Mouse (Mus musculus) hindbrain, embryonic 12.5 days (tissue): ENCODE measurements around the gene Cacng2. TPM values are rescaled to one million over a fixed set of nuclear protein-coding genes. Genes with fewer than 3 reads are reported as not detected.

Experiments used
- ATAC-seq: fragments of 200-750 bp; cut with Nextera tagmentation; 2 replicates; pipeline ENCODE4 v1.8.0; 2017; ENCODE audit warnings: moderate TSS enrichment; ENCODE audit not compliant: low FRiP score
- H3K27ac ChIP-seq: fragments of 300-500 bp; sonication (generic); 2 replicates; pipeline ENCODE4 v1.5.1; 2016; ENCODE audit warnings: mild to moderate bottlenecking
- H3K27me3 ChIP-seq: fragments of 300-500 bp; sonication (generic); 2 replicates; pipeline ENCODE4 v1.6.1; 2016; ENCODE audit warnings: mild to moderate bottlenecking
- H3K36me3 ChIP-seq: fragments of 300-500 bp; sonication (generic); 2 replicates; pipeline ENCODE4 v1.6.1; 2016; ENCODE audit warnings: mild to moderate bottlenecking
- H3K4me1 ChIP-seq: fragments of 300-500 bp; sonication (generic); 2 replicates; pipeline ENCODE4 v1.6.1; 2016
- H3K4me2 ChIP-seq: fragments of 300-500 bp; sonication (generic); replicated peaks from 2 replicates; pipeline ENCODE4 v1.6.1; 2016; ENCODE audit warnings: mild to moderate bottlenecking
- H3K4me3 ChIP-seq: fragments of 300-500 bp; sonication (generic); 2 replicates; pipeline ENCODE4 v1.5.1; 2016; ENCODE audit warnings: mild to moderate bottlenecking
- H3K9ac ChIP-seq: fragments of 300-500 bp; sonication (generic); 2 replicates; pipeline ENCODE4 v1.6.1; 2016; ENCODE audit warnings: mild to moderate bottlenecking, moderate library complexity
- H3K9me3 ChIP-seq: fragments of 300-500 bp; sonication (generic); replicated peaks from 2 replicates; pipeline ENCODE4 v1.6.1; 2016; ENCODE audit warnings: mild to moderate bottlenecking
- WGBS: fragments of 180-500 bp; shearing (Covaris S2); methylation state at CpG from one replicate; pipeline ENCODE4 v1.1.7; 2016; 5-methylcytosine and 5-hydroxymethylcytosine counted together
- polyA plus RNA-seq: library from polyadenylated mRNA; unstranded; fragments of >200 nt; fragmentation: Nextera tagmentation; extraction: Ambion mirVana; gene quantifications from 2 replicates; pipeline ENCODE4 v1.2.1, GENCODE M21; 2016

The Cacng2 gene
- polyA plus RNA-seq, 1 experiment from 2014 or later, result 4.2 TPM

GRCm38 (mm10) chr15:78134606-78135005, 14.8 kb upstream of the Cacng2 start:
- WGBS, result 29% methylated on average over 6 of the region's 6 CpGs
- Histone ChIP-seq H3K4me2 (no peak overlapping the region), H3K9me3 (no peaks in the 10 kb centered on the region), H3K27ac (no peak overlapping the region), H3K27me3 (peaks cover 6% of the 10 kb centered on the region; the same call in 1 of the 2 replicates), H3K4me3 (no peak overlapping the region), H3K36me3 (no peaks in the 10 kb centered on the region), H3K9ac (no peak overlapping the region), H3K4me1 (peaks cover 12% of the 10 kb centered on the region; the same call in 1 of the 2 replicates)
- no peak for ATAC-seq

DNA sequence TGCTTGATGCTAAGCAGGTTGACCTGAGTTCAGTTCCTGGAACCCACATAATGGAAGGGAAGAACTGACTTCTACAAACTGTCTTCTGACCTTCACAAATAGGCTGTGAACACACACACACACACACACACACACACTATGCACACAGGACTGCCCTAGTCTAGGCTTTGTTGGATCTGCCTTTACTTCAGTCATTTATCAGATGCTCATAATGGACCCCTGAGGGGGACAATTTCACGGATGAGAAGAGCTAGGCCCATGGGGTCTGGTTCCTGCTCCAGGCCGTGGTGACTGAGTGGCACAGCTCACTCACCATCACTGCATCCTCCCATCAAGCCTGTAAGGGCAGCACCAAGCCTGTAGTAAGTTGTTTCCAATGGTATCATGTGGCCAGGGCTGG, 13.6 kb upstream of the Cacng2 start:
- 31% methylated on average over 2 of the region's 2 CpGs for WGBS

DNA sequence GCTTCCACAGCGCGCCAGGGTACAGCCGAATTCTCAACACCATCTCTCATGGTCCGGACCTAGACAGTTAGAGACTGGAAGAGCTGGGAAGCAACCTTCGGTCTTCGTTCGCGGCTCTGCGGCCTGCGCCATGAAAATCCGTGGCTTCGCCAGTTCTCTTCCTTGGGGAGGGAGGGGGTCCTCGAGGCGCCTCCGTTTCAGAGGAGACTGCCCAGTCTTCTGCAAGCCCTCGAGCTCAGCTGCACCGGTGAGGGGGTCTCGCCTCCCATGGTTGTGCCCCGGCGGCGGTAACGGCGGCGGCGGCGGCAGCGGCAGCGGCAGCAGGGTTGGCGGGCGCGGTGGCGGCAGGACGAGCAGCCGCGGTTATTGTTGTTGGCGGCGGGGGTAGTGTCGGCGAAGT, 580 bp downstream of the Cacng2 start:
- Histone ChIP-seq H3K4me1 (peaks cover 23% of the 10 kb centered on the region), H3K4me2 (peak overlapping the region; percentile 50), H3K4me3 (peak overlapping the region; percentile 55), H3K36me3 (no peaks in the 10 kb centered on the region), H3K9me3 (no peaks in the 10 kb centered on the region), H3K27me3 (peaks cover 16% of the 10 kb centered on the region), H3K9ac (peak overlapping the region; percentile 75), H3K27ac (peak overlapping the region; percentile 82)
- peak; percentile 41; the same call in 1 of the 2 replicates for ATAC-seq
- WGBS, result 5% methylated on average over 39 of the region's 39 CpGs

More for the DNA sequence above, 13.6 kb upstream of the Cacng2 start:
- Histone ChIP-seq H3K4me3 (no peak overlapping the region), H3K9ac (no peak overlapping the region), H3K9me3 (no peaks in the 10 kb centered on the region), H3K4me1 (peaks cover 12% of the 10 kb centered on the region; the same call in 1 of the 2 replicates), H3K27ac (peak overlapping the region; percentile 48; the same call in 1 of the 2 replicates), H3K27me3 (0 out of 2 replicates have a peak, but pooled peaks cover 6% of the 10 kb centered on the region), H3K36me3 (no peaks in the 10 kb centered on the region), H3K4me2 (no peak overlapping the region)
- ATAC-seq, result 0 out of 2 replicates have a peak, but pooled peaks have one; percentile 38

- no peaks in the 10 kb centered on the region for H3K9me3 ChIP-seq
- no peak for ATAC-seq
- H3K27me3 ChIP-seq, result peaks cover 16% of the 10 kb centered on the region
- H3K9ac ChIP-seq, result peak overlapping the region; percentile 75; the same call in 1 of the 2 replicates
- H3K36me3 ChIP-seq, result no peaks in the 10 kb centered on the region
- H3K4me2 ChIP-seq, result peak overlapping the region; percentile 50
- peak overlapping the region; percentile 55 for H3K4me3 ChIP-seq
- WGBS, result 59% methylated on average over 15 of the region's 18 CpGs
- no peak overlapping the region; the same call in 1 of the 2 replicates for H3K27ac ChIP-seq
- H3K4me1 ChIP-seq, result peaks cover 23% of the 10 kb centered on the region
These were observed 1.4 kb downstream of the Cacng2 start for GRCm38 (mm10) chr15:78118275-78118995.

GRCm38 (mm10) chr15:78117731-78118130, 2.1 kb downstream of the Cacng2 start:
- H3K36me3 ChIP-seq, result no peaks in the 10 kb centered on the region
- no peak; the same call in 1 of the 2 replicates for ATAC-seq
- H3K9me3 ChIP-seq, result no peaks in the 10 kb centered on the region
- H3K27ac ChIP-seq, result peak overlapping the region; percentile 44; the same call in 1 of the 2 replicates
- 87% methylated on average over 16 of the region's 16 CpGs for WGBS
- H3K4me3 ChIP-seq, result peak overlapping the region; percentile 55
- H3K4me2 ChIP-seq, result peak overlapping the region; percentile 50
- H3K9ac ChIP-seq, result no peak overlapping the region
- peaks cover 16% of the 10 kb centered on the region for H3K27me3 ChIP-seq
- H3K4me1 ChIP-seq, result peaks cover 23% of the 10 kb centered on the region

DNA sequence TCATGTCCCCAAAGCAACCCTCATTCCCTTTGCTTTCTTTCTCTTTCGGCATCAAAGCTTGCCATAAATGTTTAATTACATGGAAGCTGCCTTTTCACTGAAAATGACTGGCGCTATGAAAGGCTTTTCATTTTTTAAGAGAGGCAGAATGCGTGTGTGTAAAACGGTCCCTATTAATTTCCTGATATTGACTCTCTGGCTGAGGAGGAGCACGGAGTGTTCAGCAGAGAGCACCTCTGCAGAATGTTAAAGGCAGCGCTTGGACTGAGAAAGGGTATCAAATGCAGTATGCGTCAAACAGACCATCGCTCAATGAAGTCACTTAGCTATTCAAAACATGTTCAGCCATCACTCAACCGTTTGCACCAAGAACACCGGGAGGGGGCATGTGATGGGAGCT, 2.9 kb downstream of the Cacng2 start:
- Histone ChIP-seq H3K4me2 (peak overlapping the region; percentile 50), H3K27ac (peak overlapping the region; percentile 52), H3K36me3 (no peaks in the 10 kb centered on the region), H3K4me3 (peak overlapping the region; percentile 55), H3K9ac (no peak overlapping the region; the same call in 1 of the 2 replicates), H3K9me3 (no peaks in the 10 kb centered on the region), H3K27me3 (peaks cover 16% of the 10 kb centered on the region), H3K4me1 (peaks cover 23% of the 10 kb centered on the region)
- no peak for ATAC-seq
- WGBS, result 61% methylated on average over 10 of the region's 10 CpGs

DNA sequence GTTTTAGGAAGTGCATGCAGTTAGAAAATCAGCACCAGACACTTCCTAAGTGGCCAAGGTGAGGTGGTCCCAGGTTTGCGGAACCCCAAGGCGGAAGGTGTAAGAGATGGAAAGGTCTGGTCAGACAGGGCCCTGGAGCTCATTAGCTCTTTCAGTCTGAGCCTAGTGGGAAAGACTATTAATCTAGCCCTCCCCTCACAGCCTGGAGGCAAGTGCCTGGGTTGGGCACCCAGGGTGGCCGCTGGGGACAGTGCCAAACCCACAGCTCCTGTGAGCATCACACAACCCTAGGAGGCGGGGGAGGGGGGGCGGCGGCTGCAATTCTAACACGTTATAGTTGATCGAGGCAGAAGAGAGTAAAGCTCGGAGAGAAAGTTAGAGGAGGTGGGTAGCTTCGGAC, 3.6 kb downstream of the Cacng2 start:
- ATAC-seq, result no peak
- 0 out of 2 replicates have a peak overlapping the region, but pooled peaks have one; percentile 55 for H3K4me3 ChIP-seq
- H3K27ac ChIP-seq, result no peak overlapping the region
- peaks cover 23% of the 10 kb centered on the region for H3K4me1 ChIP-seq
- no peaks in the 10 kb centered on the region for H3K9me3 ChIP-seq
- H3K27me3 ChIP-seq, result peaks cover 10% of the 10 kb centered on the region
- no peak overlapping the region for H3K9ac ChIP-seq
- H3K36me3 ChIP-seq, result no peaks in the 10 kb centered on the region
- peak overlapping the region; percentile 50 for H3K4me2 ChIP-seq
- 67% methylated on average over 10 of the region's 10 CpGs for WGBS

- H3K4me2 ChIP-seq, result no peak overlapping the region
- no peak overlapping the region for H3K4me3 ChIP-seq
- no peak for ATAC-seq
- peaks cover 3% of the 10 kb centered on the region; the same call in 1 of the 2 replicates for H3K4me1 ChIP-seq
- no peak overlapping the region for H3K9ac ChIP-seq
- H3K36me3 ChIP-seq, result no peaks in the 10 kb centered on the region
- no peaks in the 10 kb centered on the region for H3K9me3 ChIP-seq
- H3K27me3 ChIP-seq, result no peaks in the 10 kb centered on the region
- H3K27ac ChIP-seq, result no peak overlapping the region
- 47% methylated on average over 5 of the region's 5 CpGs for WGBS
These were observed 20.3 kb downstream of the Cacng2 start for GRCm38 (mm10) chr15:78099516-78099915.

GRCm38 (mm10) chr15:78096004-78096403, 23.8 kb downstream of the Cacng2 start:
- Histone ChIP-seq H3K9me3 (no peaks in the 10 kb centered on the region), H3K9ac (no peak overlapping the region), H3K27ac (no peak overlapping the region), H3K4me1 (peaks cover 3% of the 10 kb centered on the region; the same call in 1 of the 2 replicates), H3K27me3 (no peaks in the 10 kb centered on the region), H3K36me3 (no peaks in the 10 kb centered on the region), H3K4me2 (no peak overlapping the region), H3K4me3 (no peak overlapping the region)
- no peak for ATAC-seq
- WGBS, result 85% methylated on average over 16 of the region's 16 CpGs

- 78% methylated on average over 5 of the region's 5 CpGs for WGBS
- no peaks in the 10 kb centered on the region for H3K36me3 ChIP-seq
- no peak for ATAC-seq
These were observed 26.2 kb downstream of the Cacng2 start for GRCm38 (mm10) chr15:78093597-78093996.

DNA sequence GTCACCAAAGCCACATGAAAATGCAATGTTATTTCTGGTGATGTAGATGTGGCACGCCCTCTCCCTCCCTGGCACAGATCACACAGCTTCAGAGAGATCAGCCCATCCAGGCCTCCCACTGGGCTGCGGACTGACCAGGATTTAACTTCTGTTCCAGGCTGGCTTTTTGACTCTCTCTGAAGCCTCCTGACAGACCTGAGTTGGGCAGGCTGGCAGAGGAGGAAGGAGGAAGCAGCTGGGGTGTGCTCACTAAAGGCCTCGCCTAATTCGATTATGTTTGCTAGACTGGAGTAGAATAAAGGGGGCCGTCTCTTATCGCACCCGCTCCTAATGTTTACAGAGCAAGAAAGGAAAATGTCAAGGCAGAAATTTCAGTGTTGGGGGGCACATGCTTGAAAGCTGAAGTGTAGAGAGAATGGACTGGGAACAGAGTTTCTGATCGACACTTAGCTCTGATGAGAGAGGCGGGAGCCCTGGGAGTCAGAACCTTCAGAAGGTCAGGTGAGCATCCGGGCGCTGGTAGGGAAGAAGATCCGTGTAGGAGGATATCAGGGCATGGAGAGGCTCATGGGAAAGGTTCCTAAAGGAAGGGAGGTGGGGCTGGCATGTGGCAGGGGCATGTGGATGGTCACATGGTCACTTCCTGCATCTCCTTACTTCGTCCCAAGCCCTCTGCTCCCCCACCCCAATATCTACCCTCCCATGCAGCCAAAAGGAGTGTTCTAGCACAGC, 36.8 kb downstream of the Cacng2 start:
- no peak overlapping the region for H3K9ac ChIP-seq
- no peaks in the 10 kb centered on the region for H3K27me3 ChIP-seq
- ATAC-seq, result peak; percentile 63
- H3K9me3 ChIP-seq, result no peaks in the 10 kb centered on the region
- no peaks in the 10 kb centered on the region for H3K36me3 ChIP-seq
- no peak overlapping the region for H3K4me3 ChIP-seq
- peaks cover 32% of the 10 kb centered on the region for H3K4me1 ChIP-seq
- peak overlapping the region; percentile 53 for H3K27ac ChIP-seq
- WGBS, result 33% methylated on average over 13 of the region's 13 CpGs
- peak overlapping the region; percentile 2; the same call in 1 of the 2 replicates for H3K4me2 ChIP-seq

More at GRCm38 (mm10) chr15:78093597-78093996, 26.2 kb downstream of the Cacng2 start:
- H3K27me3 ChIP-seq, result no peaks in the 10 kb centered on the region
- no peak overlapping the region for H3K4me3 ChIP-seq
- H3K9ac ChIP-seq, result no peak overlapping the region
- H3K27ac ChIP-seq, result no peak overlapping the region
- peaks cover 3% of the 10 kb centered on the region; the same call in 1 of the 2 replicates for H3K4me1 ChIP-seq
- H3K4me2 ChIP-seq, result no peak overlapping the region
- no peaks in the 10 kb centered on the region for H3K9me3 ChIP-seq

DNA sequence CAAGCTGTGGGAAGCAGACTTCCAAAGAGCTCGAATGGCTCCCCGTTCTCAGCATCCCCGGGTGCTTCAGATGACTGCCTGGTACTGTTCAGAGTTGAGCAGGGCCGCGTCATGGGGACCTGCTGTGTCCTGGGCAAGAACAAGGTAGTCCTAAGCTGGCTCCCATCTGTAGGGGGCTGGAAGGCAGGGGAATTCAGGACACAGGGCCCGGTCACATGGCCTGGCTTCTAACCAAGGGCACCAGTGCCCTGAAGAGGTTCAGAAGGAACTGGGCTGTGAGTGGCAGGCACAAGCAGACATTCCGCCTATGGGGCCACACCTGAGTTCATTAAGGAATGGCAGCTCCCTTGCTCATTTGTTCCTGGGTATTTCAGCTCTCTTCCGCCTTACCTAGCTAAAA, 37.7 kb downstream of the Cacng2 start:
- Histone ChIP-seq H3K4me2 (no peak overlapping the region), H3K9me3 (no peaks in the 10 kb centered on the region), H3K36me3 (no peaks in the 10 kb centered on the region), H3K4me3 (no peak overlapping the region), H3K9ac (no peak overlapping the region), H3K27me3 (no peaks in the 10 kb centered on the region), H3K4me1 (peaks cover 32% of the 10 kb centered on the region), H3K27ac (no peak overlapping the region)
- 52% methylated on average over 8 of the region's 8 CpGs for WGBS
- no peak for ATAC-seq
